Mouse (Mus musculus) forebrain, postnatal 0 days (tissue): ENCODE measurements around the gene 1600002K03Rik. TPM values are rescaled to one million over a fixed set of nuclear protein-coding genes. Genes with fewer than 3 reads are reported as not detected.

Source experiments
- ATAC-seq: fragments of 200-750 bp; cut with Nextera tagmentation; 2 replicates; pipeline ENCODE4 v1.8.0; 2017; ENCODE audit warnings: mild to moderate bottlenecking, moderate library complexity
- DNase-seq: peaks from one replicate; pipeline ENCODE4 v3.0.0-alpha.2; 2015
- H3K27ac ChIP-seq: fragments of 300-500 bp; sonication (generic); 2 replicates; pipeline ENCODE4 v1.5.1; 2014; ENCODE audit warnings: low read depth, mild to moderate bottlenecking, antibody characterized with exemption, low read length, moderate library complexity, mixed read lengths
- H3K27me3 ChIP-seq: fragments of 300-500 bp; sonication (generic); 2 replicates; pipeline ENCODE4 v1.6.1; 2014; ENCODE audit warnings: mild to moderate bottlenecking, low read length, mixed read lengths; ENCODE audit not compliant: insufficient read depth
- H3K36me3 ChIP-seq: fragments of 300-500 bp; sonication (generic); 2 replicates; pipeline ENCODE4 v1.6.1; 2014; ENCODE audit warnings: mild to moderate bottlenecking, moderate library complexity; ENCODE audit not compliant: insufficient read depth
- H3K4me1 ChIP-seq: fragments of 300-500 bp; sonication (generic); 2 replicates; pipeline ENCODE4 v1.6.1; 2014; ENCODE audit warnings: antibody characterized with exemption; ENCODE audit not compliant: insufficient read depth
- H3K4me2 ChIP-seq: fragments of 300-500 bp; sonication (generic); 2 replicates; pipeline ENCODE4 v1.6.1; 2014; ENCODE audit warnings: low read depth, mild to moderate bottlenecking, moderate library complexity
- H3K4me3 ChIP-seq: fragments of 300-500 bp; sonication (generic); 2 replicates; pipeline ENCODE4 v1.5.1; 2014; ENCODE audit warnings: low read depth, low read length, mixed read lengths
- H3K9ac ChIP-seq: fragments of 300-500 bp; sonication (generic); 2 replicates; pipeline ENCODE4 v1.6.1; 2014; ENCODE audit warnings: mild to moderate bottlenecking
- H3K9me3 ChIP-seq: fragments of 300-500 bp; sonication (generic); 2 replicates; pipeline ENCODE4 v1.6.1; 2016; ENCODE audit warnings: low read length
- CTCF ChIP-seq: sonication (generic); IDR thresholded peaks from 2 replicates; pipeline ENCODE4 v1.5.1; 2016; ENCODE audit warnings: antibody characterized with exemption, control low read depth, low read depth
- WGBS: fragments of 180-500 bp; shearing (Covaris S2); extraction: QIAGEN DNeasy Blood & Tissue Kit; methylation state at CpG from one replicate; pipeline ENCODE4 v1.1.7; 2014; 5-methylcytosine and 5-hydroxymethylcytosine counted together
- polyA plus RNA-seq: library from polyadenylated mRNA; unstranded; fragments of >200 nt; fragmentation: Nextera tagmentation; extraction: Ambion mirVana; gene quantifications from 2 replicates; pipeline ENCODE4 v1.2.1, GENCODE M21; 2015
- total RNA-seq: library from RNA; depleted of rRNA; stranded (reverse); fragments of >200 nt; gene quantifications from 2 replicates; pipeline ENCODE4 v1.2.3, GENCODE M21; 2014; rRNA removed

1600002K03Rik gene
- 4.2 and 5.0 TPM in 2 replicates for total RNA-seq
- 5.0 and 6.0 TPM in 2 replicates for polyA plus RNA-seq

DNA sequence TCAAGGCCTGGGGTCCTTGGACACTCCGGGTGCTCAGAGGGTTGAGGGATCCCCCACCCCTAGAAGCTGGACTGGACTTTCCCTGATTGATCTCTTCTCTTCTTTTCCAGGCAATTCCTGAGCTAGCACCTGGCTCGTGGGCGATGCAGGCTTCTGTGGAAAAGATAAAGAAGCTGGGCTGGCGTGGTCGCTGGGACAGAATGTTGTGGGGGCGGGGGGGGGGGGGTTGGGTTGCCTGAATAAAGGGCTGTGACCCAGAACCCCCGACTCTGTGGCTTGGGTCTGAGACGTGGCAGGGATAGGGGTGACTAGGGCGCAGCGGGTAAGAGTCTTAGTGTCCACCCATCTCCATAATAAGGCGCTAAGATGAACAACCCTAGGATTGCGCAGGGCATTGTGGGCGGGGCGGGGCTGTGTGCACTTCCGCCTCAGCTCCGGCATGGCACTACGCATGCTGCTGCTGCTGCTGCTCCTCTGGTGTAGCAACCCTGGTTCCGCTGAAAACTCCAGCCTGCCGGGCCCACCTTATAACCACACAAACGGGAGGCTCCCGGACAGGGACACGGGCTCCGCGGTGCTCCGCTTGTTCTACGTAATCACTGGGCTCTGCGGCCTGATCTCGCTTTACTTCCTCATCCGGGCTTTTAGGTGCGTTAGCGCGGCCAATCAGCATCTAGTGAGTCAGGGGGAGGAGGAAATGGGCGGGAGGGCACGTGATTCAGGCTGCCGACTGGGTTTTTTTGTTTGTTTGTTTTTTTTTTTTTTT lies at the start of gene 1600002K03Rik:
1600002K03Rik (plus strand) TSS at position 418 of the 766 bp plus-strand sequence.
- Histone ChIP-seq H3K27me3 (no peaks in the 10 kb centered on the region), H3K4me3 (peak within 1 kb of the TSS; percentile 47), H3K4me1 (peaks cover 6% of the 10 kb centered on the region), H3K27ac (peak within 1 kb of the TSS; percentile 92), H3K9me3 (no peaks in the 10 kb centered on the region), H3K36me3 (peaks cover 27% of the 10 kb centered on the region), H3K9ac (peak within 1 kb of the TSS; percentile 58), H3K4me2 (peak within 1 kb of the TSS; percentile 61)
- WGBS, result 6% methylated on average over 34 of the region's 35 CpGs
- ATAC-seq (peak; percentile 84), DNase-seq (peak; percentile 95)
- no peak for TF ChIP-seq CTCF

DNA sequence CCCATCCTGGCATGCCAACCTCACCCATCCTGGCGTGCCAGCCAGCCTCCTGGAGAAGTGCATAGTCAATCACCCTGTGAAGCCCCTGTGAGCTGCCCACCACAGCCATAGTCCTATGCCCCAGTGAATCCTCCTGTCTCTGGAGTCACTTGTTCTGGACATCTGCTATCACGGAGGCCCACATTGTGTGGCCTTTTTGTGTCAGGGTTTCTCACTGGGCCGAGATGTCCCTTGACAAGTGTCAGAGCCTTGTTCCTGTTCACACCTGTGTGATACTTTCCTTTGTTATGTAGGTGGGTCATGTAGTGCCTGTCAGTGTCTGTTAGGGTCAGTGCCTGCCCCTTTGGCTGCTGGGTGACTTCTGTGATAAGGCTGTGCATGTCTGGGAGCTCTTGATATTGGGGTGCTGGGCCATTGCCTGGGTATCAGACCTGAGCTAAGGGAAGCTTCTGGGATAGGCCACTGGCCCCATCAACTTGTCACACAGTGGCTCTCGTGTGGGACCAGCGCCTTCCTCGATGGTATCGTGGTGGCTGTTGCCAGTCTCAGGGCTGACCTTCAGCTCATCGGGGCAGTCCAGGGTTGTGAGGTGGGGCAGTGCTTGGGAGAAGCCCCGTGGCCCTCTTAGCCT lies 48.7 kb upstream of the 1600002K03Rik start:
- TF ChIP-seq CTCF, result no peak
- 88% methylated on average over 9 of the region's 9 CpGs for WGBS
- Histone ChIP-seq H3K9me3 (no peaks in the 10 kb centered on the region), H3K36me3 (peaks cover 41% of the 10 kb centered on the region), H3K27ac (no peak overlapping the region), H3K4me3 (no peak overlapping the region), H3K9ac (no peak overlapping the region), H3K4me2 (no peak overlapping the region), H3K27me3 (no peaks in the 10 kb centered on the region), H3K4me1 (no peaks in the 10 kb centered on the region)
- DNase-seq (no peak), ATAC-seq (no peak)

DNA sequence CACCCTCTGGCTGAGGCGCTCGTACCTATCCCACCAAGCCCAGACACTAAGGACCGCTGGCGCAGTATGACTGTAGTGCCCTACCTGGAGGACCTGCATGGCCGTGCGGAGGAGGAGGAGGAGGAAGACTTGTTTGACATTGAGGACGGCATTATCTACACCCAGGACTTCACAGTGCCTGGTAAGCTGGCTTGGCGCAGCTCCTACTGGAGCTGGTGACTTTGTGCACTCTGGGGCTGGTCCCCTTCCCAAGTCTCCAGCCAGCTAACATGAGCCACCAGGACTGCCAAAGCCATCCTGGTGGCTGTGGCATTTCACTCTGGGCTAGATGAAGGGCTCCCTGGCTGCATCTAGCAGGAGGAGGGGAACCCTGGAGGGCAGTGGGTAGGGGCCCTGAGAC lies 44.8 kb upstream of the 1600002K03Rik start:
- Histone ChIP-seq H3K9me3 (no peaks in the 10 kb centered on the region), H3K27ac (no peak overlapping the region), H3K4me1 (no peaks in the 10 kb centered on the region), H3K4me2 (no peak overlapping the region), H3K27me3 (no peaks in the 10 kb centered on the region), H3K36me3 (peaks cover 73% of the 10 kb centered on the region), H3K9ac (no peak overlapping the region), H3K4me3 (no peak overlapping the region)
- no peak for TF ChIP-seq CTCF
- WGBS, result 94% methylated on average over 8 of the region's 8 CpGs
- ATAC-seq (no peak), DNase-seq (no peak)

DNA sequence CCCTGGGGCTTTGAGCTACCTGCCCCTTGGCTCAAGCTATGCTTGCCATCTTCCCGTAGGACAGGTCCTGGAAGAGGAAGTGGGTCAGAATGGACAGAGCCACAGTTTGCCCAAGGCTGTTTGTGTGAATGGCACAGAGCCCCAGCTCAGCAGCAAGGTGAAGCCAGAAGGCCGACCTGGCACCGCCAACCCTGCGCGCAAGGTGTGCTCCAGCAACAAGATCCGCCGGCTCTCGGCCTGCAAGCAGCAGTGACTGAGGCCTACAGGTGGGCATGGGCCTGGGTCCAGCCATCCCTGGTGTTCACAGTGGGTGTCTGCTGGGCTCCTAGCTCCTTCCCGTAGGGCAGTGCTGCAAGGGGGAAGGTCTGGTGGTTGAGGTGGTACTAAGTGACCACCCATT lies 42.9 kb upstream of the 1600002K03Rik start:
- Histone ChIP-seq H3K36me3 (peaks cover 92% of the 10 kb centered on the region), H3K4me3 (no peak overlapping the region), H3K9me3 (no peaks in the 10 kb centered on the region), H3K27me3 (no peaks in the 10 kb centered on the region), H3K4me2 (no peak overlapping the region), H3K9ac (no peak overlapping the region), H3K4me1 (no peaks in the 10 kb centered on the region), H3K27ac (no peak overlapping the region)
- WGBS, result 86% methylated on average over 9 of the region's 9 CpGs
- TF ChIP-seq CTCF, result no peak
- no peak for ATAC-seq
- DNase-seq, result no peak

DNA sequence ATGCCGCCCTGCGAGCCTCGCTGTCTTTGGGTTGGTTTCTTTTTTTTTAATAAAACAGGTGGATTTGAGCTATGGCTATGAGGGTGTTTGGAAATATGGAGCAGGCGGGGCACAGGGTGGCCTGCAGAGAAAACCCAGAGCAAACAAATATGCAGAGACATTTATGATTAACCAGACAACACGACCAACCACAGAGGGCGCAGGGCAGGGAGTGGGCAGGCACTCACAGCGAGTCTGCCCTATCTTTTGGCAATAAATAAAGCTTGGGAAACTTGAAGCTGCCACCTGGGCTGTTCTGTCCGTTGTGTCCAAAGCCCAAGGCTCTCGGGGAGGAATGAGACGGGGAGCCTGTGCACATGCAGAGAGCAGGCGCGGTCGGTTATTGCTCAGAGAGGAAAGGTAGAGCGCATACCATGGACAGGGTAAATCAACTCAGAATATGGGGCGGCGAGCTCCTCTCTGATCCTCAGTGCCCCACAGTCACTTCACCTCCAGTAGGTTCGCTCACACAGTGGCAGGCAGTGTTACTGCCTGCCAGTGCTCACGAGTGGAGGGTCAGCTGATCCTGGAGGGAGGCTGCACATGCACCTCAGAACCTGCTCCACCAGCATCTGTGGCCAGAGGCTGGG lies 42.2 kb upstream of the 1600002K03Rik start:
- no peaks in the 10 kb centered on the region for H3K4me1 ChIP-seq
- WGBS, result 83% methylated on average over 18 of the region's 18 CpGs

DNA sequence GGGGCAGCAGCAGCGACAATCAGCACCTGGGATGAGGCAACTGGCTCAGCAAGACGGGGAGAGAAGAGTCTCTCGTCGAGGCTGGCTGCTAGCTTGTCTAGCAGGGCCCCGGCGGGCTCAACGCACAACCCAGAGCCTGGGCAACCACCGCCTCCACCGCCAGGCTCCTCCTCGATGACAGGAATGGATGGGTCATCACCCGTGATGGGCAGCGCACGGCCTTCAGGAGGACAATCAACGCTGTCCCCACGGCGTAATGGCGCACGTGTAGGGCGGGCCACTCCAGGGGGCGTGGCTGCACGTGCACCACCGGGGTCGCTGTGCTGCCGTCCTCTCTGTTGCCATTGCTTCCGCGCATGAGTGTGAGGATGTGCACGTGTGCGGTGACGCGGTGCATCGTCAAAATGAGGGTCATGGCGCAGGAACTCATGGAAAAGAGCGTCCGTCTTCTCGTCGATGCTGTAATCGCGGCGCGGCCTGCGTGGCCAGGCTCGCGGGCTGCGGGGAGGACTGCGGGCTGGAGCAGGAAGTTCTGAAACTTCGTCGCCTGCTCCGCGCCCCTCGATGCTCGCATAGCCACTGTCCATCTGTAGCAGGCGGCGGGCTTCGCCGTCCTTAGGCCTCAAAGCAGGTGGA lies 41.3 kb upstream of the 1600002K03Rik start:
- H3K4me1 ChIP-seq, result no peaks in the 10 kb centered on the region
- H3K36me3 ChIP-seq, result peaks cover 88% of the 10 kb centered on the region
- peak overlapping the region; percentile 36 for H3K27ac ChIP-seq
- H3K9ac ChIP-seq, result peak overlapping the region; percentile 18
- no peaks in the 10 kb centered on the region for H3K27me3 ChIP-seq
- H3K9me3 ChIP-seq, result no peaks in the 10 kb centered on the region
- H3K4me3 ChIP-seq, result no peak overlapping the region
- peak overlapping the region; percentile 34 for H3K4me2 ChIP-seq
- TF ChIP-seq CTCF, result peak; percentile 47
- DNase-seq (peak; percentile 88), ATAC-seq (peak; percentile 86)
- WGBS, result 16% methylated on average over 55 of the region's 55 CpGs

More for the DNA sequence above, 42.2 kb upstream of the 1600002K03Rik start:
- ATAC-seq (no peak; the same call in 1 of the 2 replicates), DNase-seq (no peak)
- Histone ChIP-seq H3K27ac (peak overlapping the region; percentile 36; the same call in 1 of the 2 replicates), H3K9me3 (no peaks in the 10 kb centered on the region), H3K9ac (no peak overlapping the region), H3K4me2 (no peak overlapping the region), H3K27me3 (no peaks in the 10 kb centered on the region), H3K4me3 (no peak overlapping the region), H3K36me3 (peaks cover 92% of the 10 kb centered on the region)
- TF ChIP-seq CTCF, result no peak
